In the genomic region with DNA sequence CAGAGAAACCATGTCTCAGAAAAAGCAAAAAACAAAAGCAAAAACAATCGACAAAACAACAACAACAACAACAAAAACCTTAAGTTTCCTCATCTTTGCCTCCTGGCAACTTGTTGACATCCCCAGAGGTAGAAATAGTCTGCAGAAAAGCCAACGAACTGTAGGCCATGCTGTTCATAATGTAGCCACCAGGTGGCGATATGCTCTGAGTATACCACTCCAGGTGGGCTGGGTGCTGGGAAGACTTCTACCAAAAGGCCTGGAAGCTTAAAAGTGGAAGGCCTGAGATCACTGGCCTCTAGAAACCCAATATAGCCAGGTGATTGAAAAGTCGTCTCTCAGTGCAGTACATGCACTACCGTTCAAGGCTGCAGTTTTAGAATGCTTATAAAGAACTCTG, we compare ENCODE assay signal across 9 mouse cellular contexts. TPM values are rescaled to one million over a fixed set of nuclear protein-coding genes. Genes with fewer than 3 reads are reported as not detected.
DNase-seq lines count a peak whose midpoint lies in the region; ATAC-seq and TF ChIP-seq lines count a peak whose summit lies in the region.
"Had no signal": no experiment of that assay in that cellular context is flagged by ENCODE, and none has a peak within 500 bp of the region (broad histone marks: within the 10 kb centered on the region; RNA-seq: fewer than 3 reads in every experiment).

No protein-coding gene starts in this region.

- 8% methylated on average over 5 of the region's 5 CpGs for WGBS in liver, embryonic 12.5 days (ENCODE audit: insufficient replicate concordance)
- WGBS in limb, embryonic 14.5 days = 20% methylated on average over 5 of the region's 5 CpGs

- no peaks in the 10 kb centered on the region for H3K9me3 ChIP-seq in liver, embryonic 12.5 days (replicated peaks)
- H3K9me3 ChIP-seq in limb, embryonic 14.5 days (ENCODE audit: control insufficient read depth, low read length) = no peaks in the 10 kb centered on the region

- H3K36me3 ChIP-seq in liver, embryonic 12.5 days = no peaks in the 10 kb centered on the region
- H3K36me3 ChIP-seq in limb, embryonic 14.5 days (ENCODE audit: control insufficient read depth, insufficient read depth, low read length) = no peaks in the 10 kb centered on the region

- no peak for ATAC-seq in liver, embryonic 12.5 days
- ATAC-seq in limb, embryonic 14.5 days (ENCODE audit: low FRiP score, low read depth) = no peak

- H3K27ac ChIP-seq in liver, embryonic 12.5 days = no peak overlapping the region
- no peak overlapping the region for H3K27ac ChIP-seq in limb, embryonic 14.5 days (replicated peaks; ENCODE audit: low read depth, low read length)

- H3K4me2 ChIP-seq in liver, embryonic 12.5 days = no peak overlapping the region
- no peak overlapping the region for H3K4me2 ChIP-seq in limb, embryonic 14.5 days (replicated peaks; ENCODE audit: low read depth, low read length, severe bottlenecking)

- no peaks in the 10 kb centered on the region for H3K4me1 ChIP-seq in liver, embryonic 12.5 days
- H3K4me1 ChIP-seq in limb, embryonic 14.5 days (ENCODE audit: control insufficient read depth, insufficient read depth, low read length) = no peaks in the 10 kb centered on the region

- no peak overlapping the region for H3K4me3 ChIP-seq in liver, embryonic 12.5 days
- H3K4me3 ChIP-seq in limb, embryonic 14.5 days (replicated peaks; ENCODE audit: low read length) = no peak overlapping the region

- no peak overlapping the region for H3K9ac ChIP-seq in liver, embryonic 12.5 days
- no peak overlapping the region for H3K9ac ChIP-seq in limb, embryonic 14.5 days (ENCODE audit: low read depth, low read length, severe bottlenecking)

- H3K27me3 ChIP-seq in liver, embryonic 12.5 days (replicated peaks) = 0 out of 2 replicates have a peak, but pooled peaks cover 4% of the 10 kb centered on the region
- H3K27me3 ChIP-seq in limb, embryonic 14.5 days (ENCODE audit: control insufficient read depth, insufficient read depth, low read length) = no peaks in the 10 kb centered on the region

- no peak for TF ChIP-seq POLR2A in limb, embryonic 14.5 days (IDR thresholded peaks at IDR 0.05; ENCODE audit: borderline replicate concordance, extremely low read depth, insufficient read depth, insufficient read length)

- peak; percentile 77 for DNase-seq in liver
- peak; percentile 89 for DNase-seq in brain, adult 2 months (ENCODE audit: low read depth, low spot score)
- DNase-seq in fibroblast of lung, adult 2 months (ENCODE audit: low read depth) = peak; percentile 56
- peak; percentile 62 to 87 for DNase-seq in kidney, adult 8-10 months
- DNase-seq in limb, embryonic 14.5 days (ENCODE audit: low spot score) = peak; percentile 86
- peak; percentile 80 for DNase-seq in retina, postnatal 1 day
- DNase-seq in thymus, postnatal 4 days = peak; percentile 90

RNA-seq across cellular contexts. Expression of a gene that starts 2.4 kb away (rescaled TPM):
- polyA plus RNA-seq in liver, embryonic 12.5 days (2016; fragmentation: Nextera tagmentation; extraction: Ambion mirVana) = not detected in 2 replicates
- polyA plus RNA-seq in limb, embryonic 14.5 days (2012; rRNA removed) = not detected in 2 replicates
- not detected in 2 replicates for polyA plus RNA-seq in limb, embryonic 14.5 days (2014; fragmentation: Nextera tagmentation; extraction: Ambion mirVana)
- polyA plus RNA-seq: heart, embryonic 16.5 days had no signal

RNA-seq across cellular contexts. Expression of a gene that starts 11.4 kb away (rescaled TPM):
- not detected in 2 replicates for polyA plus RNA-seq in liver, embryonic 12.5 days (2016; fragmentation: Nextera tagmentation; extraction: Ambion mirVana)
- polyA plus RNA-seq in limb, embryonic 14.5 days (2012; rRNA removed) = 1.6 and 3.0 TPM in 2 replicates
- polyA plus RNA-seq in limb, embryonic 14.5 days (2014; fragmentation: Nextera tagmentation; extraction: Ambion mirVana) = 4.6 and 8.5 TPM in 2 replicates

RNA-seq across cellular contexts. Expression of a gene that starts 28.6 kb away (rescaled TPM):
- 50.3 and 54.0 TPM in 2 replicates for polyA plus RNA-seq in liver, embryonic 12.5 days (2016; fragmentation: Nextera tagmentation; extraction: Ambion mirVana)
- polyA plus RNA-seq in limb, embryonic 14.5 days (2012; rRNA removed) = 39.4 and 41.8 TPM in 2 replicates
- 43.5 and 43.7 TPM in 2 replicates for polyA plus RNA-seq in limb, embryonic 14.5 days (2014; fragmentation: Nextera tagmentation; extraction: Ambion mirVana)

RNA-seq across cellular contexts. Expression of a gene that starts 29.0 kb away (rescaled TPM):
- 365 and 372 TPM in 2 replicates for polyA plus RNA-seq in liver, embryonic 12.5 days (2016; fragmentation: Nextera tagmentation; extraction: Ambion mirVana)
- polyA plus RNA-seq in limb, embryonic 14.5 days (2012; rRNA removed) = 222 and 265 TPM in 2 replicates
- polyA plus RNA-seq in limb, embryonic 14.5 days (2014; fragmentation: Nextera tagmentation; extraction: Ambion mirVana) = 411 and 420 TPM in 2 replicates

RNA-seq across cellular contexts. Expression of a gene that starts 39.8 kb away (rescaled TPM):
- 0.29 and 0.54 TPM in 2 replicates for polyA plus RNA-seq in liver, embryonic 12.5 days (2016; fragmentation: Nextera tagmentation; extraction: Ambion mirVana)
- polyA plus RNA-seq in limb, embryonic 14.5 days (2012; rRNA removed) = 7.1 and 10.8 TPM in 2 replicates
- 5.0 and 7.4 TPM in 2 replicates for polyA plus RNA-seq in limb, embryonic 14.5 days (2014; fragmentation: Nextera tagmentation; extraction: Ambion mirVana)
